Mouse (Mus musculus): Measurements from ENCODE around the gene Flot1. TPM values are rescaled to one million over a fixed set of nuclear protein-coding genes. Genes with fewer than 3 reads are reported as not detected.

Flot1 gene
- polyA plus RNA-seq, 1 experiment from 2014 or later = 36.1 TPM

DNA sequence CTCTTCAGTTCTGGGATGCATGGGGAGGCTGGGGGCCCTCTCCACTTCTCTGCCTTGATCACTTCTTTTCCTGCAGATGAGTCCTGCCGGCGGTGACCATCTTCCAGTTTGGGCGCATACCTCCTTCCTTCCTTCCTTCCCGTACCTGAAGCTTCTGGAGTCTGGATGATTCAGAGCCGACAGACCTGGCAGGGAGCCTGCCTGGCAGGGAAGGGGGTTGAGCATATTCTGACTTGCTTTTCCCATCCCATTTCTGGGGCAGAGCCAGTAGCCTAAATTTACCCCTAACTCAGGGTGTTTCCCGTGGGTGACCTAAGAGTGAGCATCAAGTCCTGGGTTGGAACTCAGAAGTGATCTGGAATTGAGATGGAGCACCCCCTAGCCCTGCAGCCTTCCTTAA is 51.7 kb downstream of the Flot1 start:
- 81% methylated on average over 6 of the region's 6 CpGs for WGBS
- no peak for ATAC-seq (ENCODE audit: low FRiP score, low TSS enrichment)
- no peaks in the 10 kb centered on the region for H3K27me3 ChIP-seq (ENCODE audit: control insufficient read depth, insufficient read depth, low read length)
- peaks cover 31% of the 10 kb centered on the region for H3K36me3 ChIP-seq (ENCODE audit: control insufficient read depth, insufficient read depth, low read length)
- no peaks in the 10 kb centered on the region for H3K9me3 ChIP-seq (ENCODE audit: control insufficient read depth, low read length)
- H3K4me1 ChIP-seq (ENCODE audit: control insufficient read depth, insufficient read depth, low read length) = peaks cover 5% of the 10 kb centered on the region
- no peak overlapping the region for H3K4me3 ChIP-seq (ENCODE audit: low read length)
- H3K9ac ChIP-seq (ENCODE audit: low read depth, low read length) = no peak overlapping the region
- no peak overlapping the region for H3K4me2 ChIP-seq (replicated peaks; ENCODE audit: low read depth, low read length)
- H3K27ac ChIP-seq (ENCODE audit: low read depth, low read length) = no peak overlapping the region

DNA sequence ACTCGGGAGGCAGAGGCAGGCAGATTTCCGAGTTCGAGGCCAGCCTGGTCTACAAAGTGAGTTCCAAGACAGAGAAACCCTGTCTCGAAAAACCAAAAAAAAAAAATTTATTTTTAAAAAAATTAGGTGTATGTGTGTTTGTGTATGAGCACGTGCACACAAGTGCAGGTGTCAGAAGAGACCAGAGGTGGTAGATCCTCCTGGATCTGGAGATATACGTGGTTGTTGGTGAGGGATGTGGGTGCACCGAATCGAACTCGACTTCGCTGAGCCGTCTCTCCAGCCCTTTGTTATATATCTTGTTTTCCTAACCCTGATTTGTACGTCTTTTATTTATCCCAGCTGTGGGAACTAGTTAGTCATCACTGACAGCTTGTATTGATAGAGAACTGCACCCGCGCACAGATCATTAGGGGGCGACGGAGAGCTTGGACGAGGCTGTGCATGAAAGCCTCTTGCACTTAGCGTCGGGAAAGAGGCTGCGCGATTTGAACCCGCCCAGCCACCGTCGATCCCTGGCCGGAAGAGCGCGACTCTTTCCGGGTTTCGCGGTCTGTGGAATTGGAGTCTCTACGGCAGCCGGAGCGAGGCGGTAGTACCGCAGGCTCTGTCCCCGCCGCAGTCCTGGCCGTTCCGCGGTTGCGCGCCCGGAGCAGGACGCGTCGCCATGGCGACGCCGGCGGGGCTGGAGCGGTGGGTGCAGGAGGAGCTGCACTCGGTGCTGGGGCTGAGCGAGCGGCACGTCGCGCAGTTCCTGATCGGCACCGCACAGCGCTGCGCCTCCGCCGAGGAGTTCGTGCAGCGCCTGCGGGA is 56.4 kb downstream of the Flot1 start, which contains the start of gene Dhx16:
TSS of gene Dhx16 (plus strand) at position 575 of the 813 bp plus-strand sequence.
- Histone ChIP-seq H3K4me2 (replicated peaks; ENCODE audit: low read depth, low read length) (peak within 1 kb of the TSS; percentile 63), H3K27ac (ENCODE audit: low read depth, low read length) (no peak within 1 kb of the TSS), H3K36me3 (ENCODE audit: control insufficient read depth, insufficient read depth, low read length) (peaks cover 47% of the 10 kb centered on the region), H3K9ac (ENCODE audit: low read depth, low read length) (peak within 1 kb of the TSS; percentile 91), H3K9me3 (ENCODE audit: control insufficient read depth, low read length) (no peaks in the 10 kb centered on the region), H3K27me3 (ENCODE audit: control insufficient read depth, insufficient read depth, low read length) (no peaks in the 10 kb centered on the region), H3K4me3 (ENCODE audit: low read length) (peak within 1 kb of the TSS; percentile 98), H3K4me1 (ENCODE audit: control insufficient read depth, insufficient read depth, low read length) (no peaks in the 10 kb centered on the region; the same call in 1 of the 2 replicates)
- peak; percentile 90 for ATAC-seq (ENCODE audit: low FRiP score, low TSS enrichment)
- WGBS = 6% methylated on average over 66 of the region's 66 CpGs

Small RNA genes lying within 50 kb of the gene (microRNA-seq; reads per million reads assigned to microRNA genes)
- gene Gm28033 = 0.84 reads per million

Other genes with a start within 250 kb of the Flot1 start
- 3.3 and 4.2 TPM in 2 replicates for gene Sfta2, start 221.7 kb upstream of the Flot1 start, polyA plus RNA-seq (2014; fragmentation: Nextera tagmentation; extraction: Ambion mirVana)
- gene Gm9573, start 196.6 kb upstream of the Flot1 start, polyA plus RNA-seq (2014; fragmentation: Nextera tagmentation; extraction: Ambion mirVana) = not detected in 2 replicates
- gene Mucl3, start 179.5 kb upstream of the Flot1 start, polyA plus RNA-seq (2014; fragmentation: Nextera tagmentation; extraction: Ambion mirVana) = 0.15 and 0.24 TPM in 2 replicates
- gene Vars2, start 155.6 kb upstream of the Flot1 start, polyA plus RNA-seq (2014; fragmentation: Nextera tagmentation; extraction: Ambion mirVana) = 9.5 and 16.8 TPM in 2 replicates
- 50.7 and 56.7 TPM in 2 replicates for gene Gtf2h4, start 149.5 kb upstream of the Flot1 start, polyA plus RNA-seq (2014; fragmentation: Nextera tagmentation; extraction: Ambion mirVana)
- gene Ddr1, start 118.6 kb upstream of the Flot1 start, polyA plus RNA-seq (2014; fragmentation: Nextera tagmentation; extraction: Ambion mirVana) = 34.6 and 52.0 TPM in 2 replicates
- 6.8 and 7.7 TPM in 2 replicates for gene Ier3, start 1.5 kb upstream of the Flot1 start, polyA plus RNA-seq (2014; fragmentation: Nextera tagmentation; extraction: Ambion mirVana)
- gene Tubb5, start 15.1 kb downstream of the Flot1 start, polyA plus RNA-seq (2014; fragmentation: Nextera tagmentation; extraction: Ambion mirVana) = 1,061 and 1,103 TPM in 2 replicates
- gene Mdc1, start 18.3 kb downstream of the Flot1 start, polyA plus RNA-seq (2014; fragmentation: Nextera tagmentation; extraction: Ambion mirVana) = 13.1 and 16.5 TPM in 2 replicates
- gene Nrm, start 38.1 kb downstream of the Flot1 start, polyA plus RNA-seq (2014; fragmentation: Nextera tagmentation; extraction: Ambion mirVana) = 53.2 and 65.2 TPM in 2 replicates
- gene Ppp1r18, start 42.4 kb downstream of the Flot1 start, polyA plus RNA-seq (2014; fragmentation: Nextera tagmentation; extraction: Ambion mirVana) = 19.1 and 21.1 TPM in 2 replicates
- 37.8 and 50.0 TPM in 2 replicates for gene Dhx16, start 56.6 kb downstream of the Flot1 start, polyA plus RNA-seq (2014; fragmentation: Nextera tagmentation; extraction: Ambion mirVana)
- 36.2 and 41.5 TPM in 2 replicates for gene 2310061I04Rik, start 74.2 kb downstream of the Flot1 start, polyA plus RNA-seq (2014; fragmentation: Nextera tagmentation; extraction: Ambion mirVana)
- 76.5 and 92.2 TPM in 2 replicates for gene Atat1, start 86.8 kb downstream of the Flot1 start, polyA plus RNA-seq (2014; fragmentation: Nextera tagmentation; extraction: Ambion mirVana)
- gene Mrps18b, start 93.2 kb downstream of the Flot1 start, polyA plus RNA-seq (2014; fragmentation: Nextera tagmentation; extraction: Ambion mirVana) = 79.0 and 101 TPM in 2 replicates
- 30.6 and 44.7 TPM in 2 replicates for gene Ppp1r10, start 93.2 kb downstream of the Flot1 start, polyA plus RNA-seq (2014; fragmentation: Nextera tagmentation; extraction: Ambion mirVana)
- 74.6 and 97.8 TPM in 2 replicates for gene Abcf1, start 146.5 kb downstream of the Flot1 start, polyA plus RNA-seq (2014; fragmentation: Nextera tagmentation; extraction: Ambion mirVana)
- gene Gnl1, start 156.6 kb downstream of the Flot1 start, polyA plus RNA-seq (2014; fragmentation: Nextera tagmentation; extraction: Ambion mirVana) = 35.0 and 44.5 TPM in 2 replicates
- 34.5 and 40.1 TPM in 2 replicates for gene Prr3, start 157.0 kb downstream of the Flot1 start, polyA plus RNA-seq (2014; fragmentation: Nextera tagmentation; extraction: Ambion mirVana)
- gene H2-T24, start 197.3 kb downstream of the Flot1 start, polyA plus RNA-seq (2014; fragmentation: Nextera tagmentation; extraction: Ambion mirVana) = 2.5 and 4.0 TPM in 2 replicates
- gene H2-T23, start 209.6 kb downstream of the Flot1 start, polyA plus RNA-seq (2014; fragmentation: Nextera tagmentation; extraction: Ambion mirVana) = 3.0 and 3.7 TPM in 2 replicates
- gene H2-T22, start 219.5 kb downstream of the Flot1 start, polyA plus RNA-seq (2014; fragmentation: Nextera tagmentation; extraction: Ambion mirVana) = 11.2 and 12.0 TPM in 2 replicates
- not detected in 2 replicates for gene Gm6034, start 219.7 kb downstream of the Flot1 start, polyA plus RNA-seq (2014; fragmentation: Nextera tagmentation; extraction: Ambion mirVana)
- gene Gm11127, start 235.1 kb downstream of the Flot1 start, polyA plus RNA-seq (2014; fragmentation: Nextera tagmentation; extraction: Ambion mirVana) = not detected in 2 replicates